Mouse (Mus musculus) hematopoietic stem cell, adult 5-6 weeks (primary cell): ENCODE measurements around the gene Olfr884. TPM values are rescaled to one million over a fixed set of nuclear protein-coding genes. Genes with fewer than 3 reads are reported as not detected.

Experiments
- ATAC-seq, 2 experiments: fragments of 125-278 bp in 1 of 2; replicated peaks in 1 of 2; 2 replicates each; pipeline ENCODE4 v1.8.0; 2016 to 2017; ENCODE audit warnings: inconsistent platforms in 2 of 2, mild to moderate bottlenecking in 2 of 2, moderate number of reproducible peaks in 2 of 2, low read depth in 1 of 2, moderate TSS enrichment in 1 of 2; ENCODE audit not compliant: low FRiP score in 2 of 2, poor library complexity in 2 of 2, severe bottlenecking in 2 of 2, insufficient read depth in 1 of 2, low TSS enrichment in 1 of 2
- total RNA-seq: library from RNA; stranded (forward); fragments of 172-1452, 232-1000 nt; gene quantifications from 2 replicates; pipeline ENCODE4 v1.2.3, GENCODE M21; 2017

The Olfr884 gene
- total RNA-seq: not detected in 2 replicates

DNA sequence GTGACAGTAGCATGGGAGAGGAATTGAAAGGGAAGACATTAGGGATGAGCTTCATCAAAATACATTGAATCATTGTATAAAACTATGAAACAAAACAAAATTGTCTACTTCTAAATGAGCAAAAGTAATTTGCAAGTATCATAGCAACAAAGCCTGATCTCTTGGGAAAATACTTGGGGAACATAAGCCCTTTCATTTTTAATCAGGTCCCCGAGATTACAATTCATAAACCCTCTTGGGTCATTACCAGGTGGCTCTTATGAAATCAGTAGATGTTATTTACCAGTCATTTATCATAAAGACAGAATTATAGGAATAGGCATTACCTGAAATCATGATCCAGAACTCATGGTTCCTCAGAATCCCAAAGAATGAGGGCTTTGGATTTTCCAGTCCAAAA lies at the start of gene Olfr884:
Gene Olfr884, plus strand, starts transcription at position 301 of the 400 bp plus-strand sequence.
- ATAC-seq: no peak

DNA sequence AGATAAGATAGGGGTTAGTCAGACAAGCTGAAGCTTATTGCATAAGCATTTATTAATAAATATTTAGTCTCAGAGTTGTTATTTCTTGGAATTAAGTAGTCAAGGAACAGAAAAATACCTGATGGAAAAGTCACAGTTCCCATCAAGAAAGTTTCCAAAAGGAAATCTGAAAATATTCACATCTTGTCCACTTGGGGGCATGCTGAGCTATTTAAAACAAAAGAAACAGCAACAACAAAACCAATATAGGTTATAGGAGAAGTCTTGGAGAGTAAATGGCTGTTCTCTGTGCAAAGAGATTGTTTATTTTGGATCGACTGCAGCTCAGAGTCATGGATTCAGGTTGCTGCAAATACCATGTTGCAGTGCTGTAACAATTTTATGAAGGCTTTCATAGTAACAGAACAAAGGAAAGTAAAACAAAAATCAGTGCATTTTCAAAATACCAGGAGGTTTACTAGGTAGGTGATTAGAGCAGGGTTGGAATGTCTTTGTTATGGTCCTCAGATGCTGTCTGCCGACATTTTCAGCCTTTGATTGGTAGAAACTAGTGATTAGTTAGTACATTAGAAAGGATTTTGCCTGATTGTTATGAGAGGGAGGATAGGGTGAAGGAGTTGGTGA lies 47.7 kb upstream of the Olfr884 start:
- no peak for ATAC-seq

DNA sequence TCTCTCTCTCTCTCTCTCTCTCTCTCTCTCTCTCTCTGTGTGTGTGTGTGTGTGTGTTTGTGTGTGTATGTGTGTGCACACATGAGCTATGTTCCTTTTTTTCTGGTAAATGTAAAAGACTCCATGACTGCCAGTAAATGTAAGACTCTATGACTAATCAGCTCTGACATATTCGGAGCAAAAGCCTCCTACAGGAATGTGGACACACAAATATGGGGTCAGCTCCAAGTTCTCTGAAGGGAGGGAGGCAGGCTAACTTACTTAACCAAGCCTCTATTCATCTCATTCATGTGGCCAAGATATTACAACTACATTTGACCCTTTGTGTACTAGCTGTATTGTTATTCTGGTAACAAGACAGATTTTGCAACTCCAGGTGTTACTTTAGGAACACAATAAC lies 46.3 kb upstream of the Olfr884 start:
- ATAC-seq: no peak

DNA sequence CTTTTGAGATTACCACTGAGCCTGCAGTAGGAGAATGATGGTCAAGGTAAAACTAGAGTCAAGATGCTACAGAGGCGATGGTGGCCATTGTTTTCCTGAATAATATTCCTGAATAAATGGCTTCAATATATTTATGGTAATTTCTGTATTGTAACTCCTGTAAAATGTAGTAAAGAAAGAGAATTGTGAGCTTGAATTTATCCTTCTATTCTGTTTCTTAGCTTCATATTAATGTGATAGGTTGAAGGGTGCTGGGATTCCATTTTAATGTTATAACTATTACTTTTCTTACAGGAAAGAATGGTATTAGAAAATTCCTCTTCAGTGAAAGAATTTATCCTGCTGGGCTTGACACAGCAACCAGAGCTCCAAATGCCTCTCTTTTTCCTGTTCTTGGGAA lies 20.8 kb upstream of the Olfr884 start, which contains the start of gene Olfr883:
Gene Olfr883, plus strand, starts transcription at position 301 of the 400 bp plus-strand sequence.
- ATAC-seq: no peak

DNA sequence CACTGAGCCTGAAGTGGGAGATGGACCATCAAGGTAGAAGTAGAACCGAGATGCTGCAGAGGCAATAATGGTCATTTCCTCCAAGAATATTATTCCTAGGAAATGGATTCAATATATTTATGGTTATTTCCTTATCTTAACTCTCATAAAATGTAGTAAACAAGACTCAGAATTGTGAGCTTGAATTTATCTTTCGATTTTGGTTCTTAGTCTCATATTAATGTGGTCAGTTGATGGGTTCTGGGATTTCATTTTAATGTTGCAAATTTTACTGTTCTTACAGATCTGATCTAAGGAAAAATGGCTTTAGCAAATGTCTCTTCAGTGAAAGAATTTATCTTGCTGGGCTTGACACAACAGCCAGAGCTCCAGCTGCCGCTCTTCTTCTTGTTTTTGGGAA lies 14.7 kb downstream of the Olfr884 start, which contains the start of gene Olfr885:
Gene Olfr885, plus strand, starts transcription at position 301 of the 400 bp plus-strand sequence.
- ATAC-seq: no peak

DNA sequence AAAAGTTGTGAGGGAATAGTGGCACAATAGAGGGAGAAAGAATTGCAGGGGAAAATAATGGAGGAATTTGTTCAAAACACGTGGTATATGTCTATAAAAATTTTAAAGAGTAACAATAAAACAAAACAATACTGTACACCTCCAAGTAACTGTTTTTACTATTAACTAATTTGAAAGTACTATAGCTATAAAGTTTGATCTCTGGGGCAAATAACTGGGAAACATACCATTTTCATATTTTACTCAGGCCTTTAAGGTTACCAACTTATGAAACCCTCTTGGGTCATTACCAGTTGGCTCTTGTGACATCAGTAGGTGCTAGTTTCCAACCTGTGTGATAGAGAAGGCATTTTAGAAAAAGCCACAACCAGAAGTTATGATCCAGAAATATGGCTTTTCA lies 37.4 kb downstream of the Olfr884 start, which contains the start of gene Olfr887:
Gene Olfr887, plus strand, starts transcription at position 301 of the 400 bp plus-strand sequence.
- ATAC-seq: no peak

Other genes starting within 250 kb of the Olfr884 start
- gene Olfr876, start 243.5 kb upstream of the Olfr884 start, total RNA-seq: not detected in 2 replicates
- gene Olfr877, start 192.3 kb upstream of the Olfr884 start, total RNA-seq: not detected in 2 replicates
- gene Olfr145, start 149.8 kb upstream of the Olfr884 start, total RNA-seq: 0.06 TPM in 1 of 2 replicates, not detected in the other
- gene Olfr878, start 128.7 kb upstream of the Olfr884 start, total RNA-seq: not detected in 2 replicates
- not detected in 2 replicates for gene Olfr881, start 54.7 kb upstream of the Olfr884 start, total RNA-seq
- not detected in 2 replicates for gene Olfr883, start 20.7 kb upstream of the Olfr884 start, total RNA-seq
- gene Olfr885, start 14.8 kb downstream of the Olfr884 start, total RNA-seq: not detected in 2 replicates
- not detected in 2 replicates for gene Olfr887, start 37.5 kb downstream of the Olfr884 start, total RNA-seq
- gene Olfr888, start 61.6 kb downstream of the Olfr884 start, total RNA-seq: not detected in 2 replicates
- gene Olfr889, start 68.6 kb downstream of the Olfr884 start, total RNA-seq: not detected in 2 replicates
- gene Olfr890, start 96.0 kb downstream of the Olfr884 start, total RNA-seq: not detected in 2 replicates
- gene Olfr891, start 134.3 kb downstream of the Olfr884 start, total RNA-seq: not detected in 2 replicates
- gene Olfr893, start 161.8 kb downstream of the Olfr884 start, total RNA-seq: not detected in 2 replicates
- gene Olfr894, start 171.5 kb downstream of the Olfr884 start, total RNA-seq: not detected in 2 replicates
- gene Olfr143, start 206.2 kb downstream of the Olfr884 start, total RNA-seq: not detected in 2 replicates
- not detected in 2 replicates for gene Olfr895, start 221.3 kb downstream of the Olfr884 start, total RNA-seq
- gene Olfr896-ps1, start 244.6 kb downstream of the Olfr884 start, total RNA-seq: not detected in 2 replicates